Mouse (Mus musculus): ENCODE results near the gene Cdc26.

GRCm38 (mm10) chr4:62393459-62393858 lies 15.0 kb downstream of the Cdc26 start:
- TF ChIP-seq HCFC1 (IDR thresholded peaks at IDR 0.05; ENCODE audit: low read depth, low read length) (no peak), USF1 (IDR thresholded peaks at IDR 0.05; ENCODE audit: low read depth, low read length) (no peak), UBTF (IDR thresholded peaks at IDR 0.05; ENCODE audit: borderline replicate concordance, insufficient read depth, low read depth, low read length) (no peak), CTCF (IDR thresholded peaks at IDR 0.05 in 2 of 3, conservative IDR thresholded peaks at IDR 0.05 in 1 of 3; ENCODE audit: control insufficient read depth in 1 of 3, insufficient read depth in 1 of 3, low read depth in 2 of 3, low read length in 3 of 3, poor library complexity in 1 of 3, severe bottlenecking in 1 of 3) (no peak), MAFK (IDR thresholded peaks at IDR 0.05; ENCODE audit: borderline replicate concordance, low read depth, low read length) (no peak)
